Mouse (Mus musculus) embryonic fibroblast, embryonic 13.5 days (primary cell): Measurements from ENCODE around the gene Pcgf1.

Experiments
- CTCF ChIP-seq: IDR thresholded peaks from 2 replicates; pipeline ENCODE4 v1.5.1; 2011; ENCODE audit warnings: mild to moderate bottlenecking, control low read depth, low read length, moderate library complexity, borderline replicate concordance; ENCODE audit not compliant: insufficient read depth
- POLR2A ChIP-seq: IDR thresholded peaks from 2 replicates; pipeline ENCODE4 v1.6.1; 2011; ENCODE audit warnings: low read depth, mild to moderate bottlenecking, control low read depth, low read length, moderate library complexity

GRCm38 (mm10) chr6:83122961-83123360 lies 45.3 kb downstream of the Pcgf1 start:
- TF ChIP-seq CTCF (no peak), POLR2A (no peak)
